Mouse (Mus musculus) right cerebral cortex, postnatal 4 days (tissue): ENCODE measurements around the gene Cbfa2t2.
A peak's percentile ranks its signal among the peaks of the same experiment; 100 is the strongest.

ENCODE experiments used
- DNase-seq: peaks from one replicate; pipeline ENCODE4 v3.0.0-alpha.2; 2022

Gene Cbfa2t2

GRCm38 (mm10) chr2:154426188-154426904, 9.9 kb upstream of the Cbfa2t2 start:
- no peak for DNase-seq

GRCm38 (mm10) chr2:154426905-154427852, 9.1 kb upstream of the Cbfa2t2 start:
- DNase-seq, result no peak

DNA sequence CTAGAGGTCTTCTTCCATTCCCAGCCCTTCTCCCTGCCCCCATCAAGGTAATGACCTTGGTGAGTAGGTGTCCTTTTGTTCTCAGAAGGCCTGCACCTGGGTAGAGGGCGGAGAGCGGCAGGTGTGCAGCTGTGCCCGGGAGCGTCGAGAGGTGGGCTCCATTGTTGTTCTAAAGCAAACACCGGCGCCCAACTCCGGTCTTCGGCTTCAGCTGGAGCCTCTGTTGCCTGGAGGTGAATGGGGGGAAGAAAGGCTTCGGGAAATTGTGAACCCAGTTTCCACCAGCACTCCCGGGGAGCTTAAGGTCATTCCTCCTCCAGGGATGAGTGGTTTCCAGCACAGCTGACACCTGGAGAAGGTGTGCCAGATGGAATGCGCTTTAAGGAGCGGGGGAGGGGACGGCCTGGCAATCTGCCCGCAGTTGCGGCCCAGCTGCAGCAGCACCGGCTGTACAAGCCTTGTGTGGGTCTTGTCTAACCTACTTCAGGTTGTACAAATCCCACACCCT, 8.4 kb upstream of the Cbfa2t2 start:
- peak; percentile 40 for DNase-seq

DNA sequence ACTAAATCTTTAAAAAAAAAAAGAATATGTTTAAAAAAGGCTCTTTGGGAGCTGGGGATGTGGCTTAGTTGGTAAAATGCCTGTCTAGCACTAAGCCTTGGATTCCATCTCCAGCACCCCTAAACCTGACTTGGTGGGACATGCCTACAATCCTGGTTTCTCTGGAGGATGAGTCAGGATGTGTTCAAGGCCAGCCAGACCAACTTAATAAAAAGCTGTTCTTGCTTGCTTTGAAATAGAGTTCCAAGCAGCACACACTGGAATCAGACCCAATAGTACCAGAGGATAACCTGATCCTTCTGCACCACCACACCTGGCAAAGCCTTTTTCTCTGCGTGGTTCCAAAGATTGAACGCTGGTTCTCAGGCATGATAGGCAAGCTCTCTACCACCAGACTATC, 5.7 kb upstream of the Cbfa2t2 start:
- no peak for DNase-seq

DNA sequence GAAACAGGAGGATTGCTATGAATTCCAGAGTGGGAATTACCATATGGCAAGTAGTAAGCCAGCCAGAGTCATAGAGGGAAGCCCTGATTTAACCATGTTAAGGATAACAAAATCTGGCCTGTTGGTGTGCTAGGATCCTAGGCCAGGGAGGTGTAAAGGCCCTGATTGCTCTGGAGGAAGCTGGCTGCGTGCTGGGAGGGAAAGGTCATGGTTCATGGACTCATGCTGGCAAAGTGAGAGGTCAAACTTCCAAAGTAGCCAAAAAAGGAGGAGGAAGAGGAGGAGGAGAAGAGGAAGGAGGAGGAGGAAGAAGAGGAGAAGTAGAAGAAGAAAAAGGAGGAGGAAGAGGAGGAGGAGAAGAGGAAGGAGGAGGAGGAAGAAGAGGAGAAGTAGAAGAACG, 3.6 kb upstream of the Cbfa2t2 start:
- no peak for DNase-seq

GRCm38 (mm10) chr2:154433391-154433790, 2.9 kb upstream of the Cbfa2t2 start:
- no peak for DNase-seq

DNA sequence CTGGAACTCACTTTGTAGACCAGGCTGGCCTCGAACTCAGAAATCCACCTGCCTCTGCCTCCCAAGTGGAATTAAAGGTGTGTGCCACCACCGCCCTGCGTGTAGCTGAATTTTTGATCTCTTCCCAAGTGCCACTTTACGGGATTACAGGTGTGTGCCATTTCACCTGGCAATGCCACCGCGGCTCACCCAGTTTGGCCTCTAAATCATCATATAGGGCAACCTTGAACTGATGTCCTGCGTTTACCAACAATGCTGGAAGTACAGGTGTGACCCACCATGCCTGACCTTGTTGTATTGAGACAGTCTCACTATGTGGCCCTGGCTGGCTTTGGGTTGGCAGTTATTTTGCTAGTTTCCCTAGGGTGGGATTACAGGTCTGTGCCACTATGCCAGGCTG, 1.6 kb upstream of the Cbfa2t2 start:
- no peak for DNase-seq

DNA sequence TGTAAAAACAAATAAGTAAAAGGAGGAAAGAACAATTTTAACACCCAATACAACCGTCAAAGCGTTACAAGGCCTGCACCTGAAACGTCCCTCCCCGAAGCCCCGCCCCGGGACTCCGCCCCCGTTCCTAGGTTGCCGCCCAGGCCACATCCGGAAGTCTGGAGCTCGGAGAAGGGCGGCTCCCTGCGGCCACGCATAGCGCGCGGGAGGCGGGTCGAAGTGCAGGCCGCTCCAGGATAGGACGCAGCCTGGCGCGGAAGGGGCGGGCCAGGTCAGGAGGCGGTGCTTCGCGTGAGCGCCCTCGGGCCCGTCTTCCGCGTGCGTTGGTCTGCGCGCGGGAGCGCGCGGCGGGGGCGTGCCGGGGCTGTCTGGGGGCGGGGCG, 214 bp upstream of the Cbfa2t2 start:
- DNase-seq, result peak; percentile 96

- DNase-seq, result no peak
These were observed 878 bp downstream of the Cbfa2t2 start for GRCm38 (mm10) chr2:154437191-154437527.

DNA sequence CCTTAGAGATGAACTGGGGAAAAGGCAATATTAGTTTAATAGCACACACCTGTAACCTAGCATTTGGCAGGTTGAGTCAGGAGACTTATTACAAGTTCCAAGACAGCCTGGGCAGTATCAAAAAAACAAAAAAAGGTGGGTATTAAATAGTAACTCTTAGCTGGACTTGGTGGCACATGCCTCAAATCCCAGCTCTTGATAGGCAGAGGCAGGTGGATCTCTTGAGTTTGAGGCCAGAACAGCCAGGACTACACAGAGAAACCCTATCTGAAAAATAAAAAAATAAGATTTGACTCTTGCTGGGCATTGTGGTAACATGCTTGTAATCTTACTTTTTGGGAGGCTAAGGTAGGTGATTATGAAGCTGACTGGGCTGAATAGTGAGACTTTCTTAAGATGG, 4.2 kb downstream of the Cbfa2t2 start:
- DNase-seq, result no peak

DNA sequence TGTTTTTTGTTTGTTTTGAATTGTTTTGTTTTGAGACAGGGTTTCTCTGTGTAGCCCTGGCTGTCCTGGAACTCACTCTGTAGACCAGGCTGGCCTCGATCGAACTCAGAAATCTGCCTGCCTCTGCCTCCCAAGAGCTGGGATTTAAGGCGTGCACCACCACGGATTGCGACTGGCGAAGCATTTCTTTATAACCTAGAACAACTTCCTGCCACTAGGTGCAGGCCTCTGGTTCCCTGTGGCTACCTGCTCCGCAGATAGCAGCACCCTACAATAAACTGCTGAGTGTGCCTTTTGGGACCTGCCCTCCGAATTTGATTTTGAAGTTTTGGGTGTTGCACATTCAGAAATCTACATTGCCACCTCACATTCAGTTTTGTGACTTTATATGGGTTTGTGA, 11.5 kb downstream of the Cbfa2t2 start:
- DNase-seq, result no peak

DNA sequence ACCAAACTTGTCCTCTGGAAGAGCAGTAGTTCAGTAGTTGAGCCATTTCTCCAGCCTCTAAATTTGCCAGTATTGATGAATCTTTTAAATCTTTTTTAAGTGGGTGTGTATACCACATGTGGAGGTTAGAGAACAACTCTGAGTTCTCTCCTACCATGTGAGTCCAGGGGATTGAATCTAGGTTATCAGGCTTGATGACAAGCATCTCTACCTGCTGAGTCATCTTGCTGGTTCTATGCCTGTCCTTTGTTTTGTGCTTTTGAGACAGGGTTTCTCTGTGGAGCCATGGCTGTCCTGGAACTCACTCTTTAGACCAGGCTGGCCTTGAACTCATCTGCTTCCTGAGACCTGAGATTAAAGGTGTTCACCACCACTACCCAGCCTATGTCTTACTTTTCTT, 12.4 kb downstream of the Cbfa2t2 start:
- no peak for DNase-seq

DNA sequence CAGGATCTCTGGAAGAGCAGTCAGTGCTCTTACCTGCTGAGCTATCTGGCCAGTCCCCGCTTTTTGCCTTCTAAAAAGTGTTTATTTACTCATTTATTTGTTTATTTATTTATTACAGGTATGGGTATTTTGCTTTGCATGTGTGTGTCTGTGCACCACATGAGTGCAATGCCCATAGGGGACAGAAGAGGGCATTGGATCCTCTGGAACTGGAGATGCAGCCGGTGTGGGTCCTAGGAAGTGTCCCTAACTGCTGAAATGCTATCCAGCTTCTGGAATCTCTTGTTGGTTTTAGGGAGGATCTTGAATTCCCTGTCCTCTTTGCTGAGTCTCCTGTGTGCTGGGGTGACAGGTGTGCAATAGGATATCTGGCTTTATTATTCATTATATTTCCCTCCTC, 16.7 kb downstream of the Cbfa2t2 start:
- no peak for DNase-seq

- DNase-seq, result no peak
These were observed 17.8 kb downstream of the Cbfa2t2 start for GRCm38 (mm10) chr2:154454099-154454498.

DNA sequence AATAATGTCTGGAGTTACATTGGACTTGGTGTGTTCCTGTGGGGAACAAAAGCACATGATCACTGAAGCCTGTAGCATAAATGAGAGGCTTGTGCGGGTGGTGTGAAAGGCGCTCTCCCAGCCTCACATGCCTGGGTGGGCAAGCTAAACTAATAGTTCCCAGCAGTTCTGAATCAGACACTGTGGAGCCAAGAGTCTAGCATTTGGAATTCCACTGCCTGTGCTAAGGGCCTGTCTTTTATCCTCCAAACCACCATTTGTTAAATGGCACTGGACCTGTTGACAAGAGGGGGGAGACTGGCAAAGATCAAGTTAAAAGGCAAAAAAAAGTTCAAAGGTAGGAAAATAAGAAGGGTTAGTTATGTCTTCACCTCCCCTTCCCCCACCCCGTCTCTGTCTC, 18.3 kb downstream of the Cbfa2t2 start:
- DNase-seq, result no peak

DNA sequence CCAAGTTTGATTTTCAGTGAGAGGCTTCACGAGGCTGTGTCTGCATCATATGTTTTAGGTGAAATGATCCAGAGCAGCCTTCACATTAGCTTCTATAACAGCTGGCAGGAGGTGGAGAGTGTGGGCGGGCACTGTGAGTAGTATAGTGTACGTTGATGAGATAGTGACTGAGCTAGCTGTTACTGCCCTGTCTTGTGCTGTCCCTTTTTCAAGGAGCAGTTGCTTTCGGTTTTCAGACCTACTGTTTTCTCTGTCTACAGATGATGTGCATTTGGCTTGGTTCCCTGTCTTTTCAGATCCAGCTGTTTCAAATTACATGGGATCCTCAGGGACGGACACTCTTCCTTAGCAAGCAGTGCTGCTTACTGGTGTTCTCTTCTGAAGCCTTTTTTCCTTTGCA, 19.5 kb downstream of the Cbfa2t2 start:
- no peak for DNase-seq

DNA sequence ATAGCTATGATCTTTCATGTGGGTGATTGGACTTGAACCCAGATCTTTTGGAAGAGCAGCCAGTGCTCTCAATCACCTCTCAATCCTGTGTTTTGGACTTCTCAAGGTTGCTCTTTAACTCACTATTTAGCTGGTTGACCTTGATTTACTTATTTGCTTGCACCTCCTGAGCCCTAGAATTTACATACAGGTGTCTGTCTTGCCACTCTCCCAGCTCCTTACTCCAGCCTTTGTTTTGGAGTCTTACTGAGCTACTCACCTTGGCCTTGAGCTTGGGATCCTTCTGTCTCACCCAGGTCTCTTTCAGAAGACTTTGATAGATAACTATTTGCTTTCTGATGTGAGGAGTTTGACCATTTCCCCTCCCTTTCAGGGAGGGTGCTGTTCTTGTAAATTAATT, 20.3 kb downstream of the Cbfa2t2 start:
- DNase-seq, result no peak

- no peak for DNase-seq
These were observed 23.0 kb downstream of the Cbfa2t2 start for GRCm38 (mm10) chr2:154459262-154459661.

DNA sequence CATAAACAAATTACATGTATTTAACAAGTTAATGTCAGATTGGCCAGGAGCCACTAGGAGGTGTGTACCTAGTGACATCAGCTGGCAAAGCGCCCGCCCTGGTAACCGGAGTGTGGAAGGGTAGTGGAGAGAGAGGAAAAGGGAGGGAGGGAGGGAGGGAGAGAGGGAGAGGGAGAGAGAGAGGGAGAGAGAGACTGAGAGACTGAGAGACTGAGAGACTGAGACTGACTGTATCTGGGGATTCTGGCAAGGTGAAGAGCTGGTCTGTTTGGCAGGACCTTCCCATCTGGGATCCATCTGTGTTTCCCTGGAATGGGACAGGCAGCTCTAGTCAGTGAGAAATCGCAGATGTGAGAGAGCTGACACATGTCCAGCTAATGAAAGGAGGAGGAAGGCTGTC, 23.6 kb downstream of the Cbfa2t2 start:
- DNase-seq, result peak; percentile 63

GRCm38 (mm10) chr2:154463621-154464198, 27.4 kb downstream of the Cbfa2t2 start:
- no peak for DNase-seq

DNA sequence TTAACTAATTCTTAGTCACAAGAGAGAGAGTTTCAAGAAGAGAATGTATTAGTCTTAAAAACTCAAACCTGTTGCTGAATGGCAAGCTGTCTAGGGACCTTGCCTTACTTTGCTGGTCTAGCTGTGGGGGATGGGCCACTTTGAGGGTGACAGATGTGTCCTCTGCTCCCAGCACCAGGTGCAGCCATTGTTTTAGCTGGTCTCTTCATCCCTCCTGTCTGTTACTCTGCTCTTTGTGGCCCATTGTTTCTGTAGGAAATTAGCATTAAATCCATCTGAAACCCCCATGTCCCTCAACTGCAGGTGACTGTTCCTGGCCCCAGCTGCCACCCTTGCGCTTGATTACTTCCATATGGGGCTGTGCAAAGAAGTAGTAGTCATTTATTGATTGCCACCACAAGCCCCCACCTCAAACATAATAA, 29.6 kb downstream of the Cbfa2t2 start:
- DNase-seq, result no peak

- no peak for DNase-seq
These were observed 30.9 kb downstream of the Cbfa2t2 start for GRCm38 (mm10) chr2:154467139-154467538.

GRCm38 (mm10) chr2:154474251-154475061, 38.2 kb downstream of the Cbfa2t2 start:
- DNase-seq, result no peak
